Mouse (Mus musculus): Measurements from ENCODE around the gene Olfr1381. TPM values are rescaled to one million over a fixed set of nuclear protein-coding genes. Genes with fewer than 3 reads are reported as not detected.
"Not testable (repeated sequence)": the region's sequence is repeated elsewhere in the genome, so short reads cannot be mapped to it uniquely, and the experiment has no call there.

Gene Olfr1381
- polyA plus RNA-seq, 1 experiment from 2014 or later = not detected

GRCm38 (mm10) chr11:49580452-49580851 is 37.2 kb downstream of the Olfr1381 start:
- not testable (repeated sequence) for H3K36me3 ChIP-seq (ENCODE audit: control insufficient read depth, insufficient read depth, low read length); DNase-seq (ENCODE audit: low spot score); H3K4me3 ChIP-seq (ENCODE audit: low read depth, low read length); H3K9me3 ChIP-seq (ENCODE audit: control insufficient read depth, low read length); H3K27ac ChIP-seq (ENCODE audit: low read depth, low read length); H3K4me2 ChIP-seq (replicated peaks; ENCODE audit: low read depth, low read length); H3K9ac ChIP-seq (ENCODE audit: low read depth, low read length); ATAC-seq (ENCODE audit: low FRiP score); H3K27me3 ChIP-seq (ENCODE audit: control insufficient read depth, insufficient read depth, low read length); H3K4me1 ChIP-seq (replicated peaks; ENCODE audit: control insufficient read depth, insufficient read depth, low read length)
- 89% methylated on average over 8 of the region's 8 CpGs for WGBS

- Histone ChIP-seq H3K36me3 (ENCODE audit: control insufficient read depth, insufficient read depth, low read length) (no peaks in the 10 kb centered on the region), H3K9me3 (ENCODE audit: control insufficient read depth, low read length) (no peaks in the 10 kb centered on the region), H3K27ac (ENCODE audit: low read depth, low read length) (no peak overlapping the region), H3K27me3 (ENCODE audit: control insufficient read depth, insufficient read depth, low read length) (no peaks in the 10 kb centered on the region), H3K9ac (ENCODE audit: low read depth, low read length) (no peak overlapping the region), H3K4me1 (replicated peaks; ENCODE audit: control insufficient read depth, insufficient read depth, low read length) (no peaks in the 10 kb centered on the region), H3K4me3 (ENCODE audit: low read depth, low read length) (no peak overlapping the region), H3K4me2 (replicated peaks; ENCODE audit: low read depth, low read length) (no peak overlapping the region)
- 91% methylated on average over 19 of the region's 19 CpGs for WGBS
- no peak for ATAC-seq (ENCODE audit: low FRiP score)
- DNase-seq (ENCODE audit: low spot score) = no peak
Measured at GRCm38 (mm10) chr11:49590213-49590612, 47.0 kb downstream of the Olfr1381 start.

- not testable (repeated sequence) for H3K27me3 ChIP-seq (ENCODE audit: control insufficient read depth, insufficient read depth, low read length); H3K4me2 ChIP-seq (replicated peaks; ENCODE audit: low read depth, low read length); H3K36me3 ChIP-seq (ENCODE audit: control insufficient read depth, insufficient read depth, low read length); ATAC-seq (ENCODE audit: low FRiP score); H3K9me3 ChIP-seq (ENCODE audit: control insufficient read depth, low read length); H3K4me3 ChIP-seq (ENCODE audit: low read depth, low read length); H3K4me1 ChIP-seq (replicated peaks; ENCODE audit: control insufficient read depth, insufficient read depth, low read length); H3K9ac ChIP-seq (ENCODE audit: low read depth, low read length); H3K27ac ChIP-seq (ENCODE audit: low read depth, low read length); DNase-seq (ENCODE audit: low spot score)
- WGBS = 74% methylated on average over 2 of the region's 2 CpGs
Measured at GRCm38 (mm10) chr11:49597149-49597548, 53.9 kb downstream of the Olfr1381 start.

Other genes starting within 250 kb of the Olfr1381 start
- gene Olfr10, start 238.7 kb upstream of the Olfr1381 start, polyA plus RNA-seq (2014; fragmentation: Nextera tagmentation; extraction: Ambion mirVana) = not detected in 2 replicates
- not detected in 2 replicates for gene Olfr1391, start 220.7 kb upstream of the Olfr1381 start, polyA plus RNA-seq (2014; fragmentation: Nextera tagmentation; extraction: Ambion mirVana)
- gene Olfr1390, start 208.3 kb upstream of the Olfr1381 start, polyA plus RNA-seq (2014; fragmentation: Nextera tagmentation; extraction: Ambion mirVana) = not detected in 2 replicates
- gene Olfr1389, start 120.4 kb upstream of the Olfr1381 start, polyA plus RNA-seq (2014; fragmentation: Nextera tagmentation; extraction: Ambion mirVana) = not detected in 2 replicates
- gene Olfr1388, start 106.8 kb upstream of the Olfr1381 start, polyA plus RNA-seq (2014; fragmentation: Nextera tagmentation; extraction: Ambion mirVana) = 0.07 TPM in 1 of 2 replicates, not detected in the other
- not detected in 2 replicates for gene Olfr1387, start 88.1 kb upstream of the Olfr1381 start, polyA plus RNA-seq (2014; fragmentation: Nextera tagmentation; extraction: Ambion mirVana)
- not detected in 2 replicates for gene Olfr1386, start 78.4 kb upstream of the Olfr1381 start, polyA plus RNA-seq (2014; fragmentation: Nextera tagmentation; extraction: Ambion mirVana)
- not detected in 2 replicates for gene Olfr1385, start 54.4 kb upstream of the Olfr1381 start, polyA plus RNA-seq (2014; fragmentation: Nextera tagmentation; extraction: Ambion mirVana)
- gene Olfr1384, start 36.7 kb upstream of the Olfr1381 start, polyA plus RNA-seq (2014; fragmentation: Nextera tagmentation; extraction: Ambion mirVana) = not detected in 2 replicates
- gene Olfr1383, start 23.8 kb upstream of the Olfr1381 start, polyA plus RNA-seq (2014; fragmentation: Nextera tagmentation; extraction: Ambion mirVana) = not detected in 2 replicates
- gene Olfr1382, start 15.2 kb upstream of the Olfr1381 start, polyA plus RNA-seq (2014; fragmentation: Nextera tagmentation; extraction: Ambion mirVana) = not detected in 2 replicates
- gene Olfr1380, start 13.4 kb downstream of the Olfr1381 start, polyA plus RNA-seq (2014; fragmentation: Nextera tagmentation; extraction: Ambion mirVana) = not detected in 2 replicates
- 3.0 and 3.1 TPM in 2 replicates for gene Flt4, start 65.8 kb downstream of the Olfr1381 start, polyA plus RNA-seq (2014; fragmentation: Nextera tagmentation; extraction: Ambion mirVana)
- not detected in 2 replicates for gene Scgb3a1, start 120.2 kb downstream of the Olfr1381 start, polyA plus RNA-seq (2014; fragmentation: Nextera tagmentation; extraction: Ambion mirVana)
- 60.5 and 65.3 TPM in 2 replicates for gene Cnot6, start 169.3 kb downstream of the Olfr1381 start, polyA plus RNA-seq (2014; fragmentation: Nextera tagmentation; extraction: Ambion mirVana)

Data from hindbrain, embryonic 11.5 days (tissue).